Mouse (Mus musculus) embryonic facial prominence, embryonic 14.5 days (tissue): Measurements from ENCODE around the gene Nppa. TPM values are rescaled to one million over a fixed set of nuclear protein-coding genes. Genes with fewer than 3 reads are reported as not detected.

Experiments
- ATAC-seq: fragments of 200-750 bp; cut with Nextera tagmentation; 2 replicates; pipeline ENCODE4 v1.8.0; 2017; ENCODE audit warnings: low read depth, moderate number of reproducible peaks, moderate TSS enrichment
- DNase-seq: peaks from one replicate; pipeline ENCODE4 v3.0.0-alpha.2; 2015; ENCODE audit warnings: low spot score
- H3K27ac ChIP-seq: fragments of 300-500 bp; sonication (generic); replicated peaks from 2 replicates; pipeline ENCODE4 v1.5.1; 2014; ENCODE audit warnings: low read depth, mild to moderate bottlenecking, low read length, moderate library complexity
- H3K27me3 ChIP-seq: fragments of 300-500 bp; sonication (generic); replicated peaks from 2 replicates; pipeline ENCODE4 v1.6.1; 2014; ENCODE audit warnings: low read length; ENCODE audit not compliant: control insufficient read depth, insufficient read depth
- H3K36me3 ChIP-seq: fragments of 300-500 bp; sonication (generic); 2 replicates; pipeline ENCODE4 v1.6.1; 2014; ENCODE audit warnings: low read length, mixed read lengths; ENCODE audit not compliant: control insufficient read depth, insufficient read depth
- H3K4me1 ChIP-seq: fragments of 300-500 bp; sonication (generic); 2 replicates; pipeline ENCODE4 v1.6.1; 2014; ENCODE audit warnings: antibody characterized with exemption, low read length; ENCODE audit not compliant: control insufficient read depth, insufficient read depth
- H3K4me2 ChIP-seq: fragments of 300-500 bp; sonication (generic); 2 replicates; pipeline ENCODE4 v1.6.1; 2014; ENCODE audit warnings: low read depth, mild to moderate bottlenecking, low read length, moderate library complexity, mixed read lengths
- H3K4me3 ChIP-seq: fragments of 300-500 bp; sonication (generic); 2 replicates; pipeline ENCODE4 v1.5.1; 2014; ENCODE audit warnings: low read depth, mild to moderate bottlenecking, low read length
- H3K9ac ChIP-seq: fragments of 300-500 bp; sonication (generic); 2 replicates; pipeline ENCODE4 v1.6.1; 2014; ENCODE audit warnings: low read depth, mild to moderate bottlenecking, low read length, moderate library complexity, mixed read lengths
- H3K9me3 ChIP-seq: fragments of 300-500 bp; sonication (generic); 2 replicates; pipeline ENCODE4 v1.6.1; 2016; ENCODE audit warnings: low read length; ENCODE audit not compliant: control insufficient read depth
- WGBS: fragments of 180-500 bp; shearing (Covaris S2); extraction: QIAGEN DNeasy Blood & Tissue Kit; methylation state at CpG from one replicate; pipeline ENCODE4 v1.1.7; 2014; 5-methylcytosine and 5-hydroxymethylcytosine counted together
- polyA plus RNA-seq: library from polyadenylated mRNA; unstranded; fragments of >200 nt; fragmentation: Nextera tagmentation; extraction: Ambion mirVana; gene quantifications from 2 replicates; pipeline ENCODE4 v1.2.1, GENCODE M21; 2014

Gene Nppa
- polyA plus RNA-seq, 1 experiment from 2014 or later = not detected

DNA sequence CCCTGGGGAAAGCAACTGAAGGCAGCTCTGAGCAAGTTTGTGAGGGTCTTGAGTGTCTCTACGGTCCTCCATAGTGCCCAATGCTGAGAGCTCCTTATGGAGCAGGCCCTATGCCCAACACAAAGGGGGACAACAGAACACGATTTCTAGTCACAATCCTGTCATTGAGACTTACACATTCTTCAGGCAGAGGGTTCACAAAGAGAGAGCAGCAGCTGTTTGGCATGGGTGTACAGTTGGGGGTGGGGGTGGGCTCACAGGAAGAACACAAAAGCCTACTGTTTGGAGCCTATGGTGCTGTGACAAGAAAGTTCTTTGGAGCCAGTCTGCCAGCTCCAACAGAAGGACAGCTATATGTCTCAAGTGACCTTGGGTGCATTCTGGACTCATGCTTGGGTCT is 17.9 kb downstream of the Nppa start:
- Histone ChIP-seq H3K9me3 (no peaks in the 10 kb centered on the region), H3K4me3 (no peak overlapping the region), H3K4me2 (no peak overlapping the region), H3K9ac (no peak overlapping the region), H3K27ac (peak overlapping the region; percentile 53), H3K36me3 (peaks cover 96% of the 10 kb centered on the region), H3K27me3 (no peaks in the 10 kb centered on the region), H3K4me1 (no peaks in the 10 kb centered on the region)
- peak; percentile 62 for ATAC-seq
- 39% methylated on average over 2 of the region's 2 CpGs for WGBS
- peak; percentile 40 for DNase-seq

DNA sequence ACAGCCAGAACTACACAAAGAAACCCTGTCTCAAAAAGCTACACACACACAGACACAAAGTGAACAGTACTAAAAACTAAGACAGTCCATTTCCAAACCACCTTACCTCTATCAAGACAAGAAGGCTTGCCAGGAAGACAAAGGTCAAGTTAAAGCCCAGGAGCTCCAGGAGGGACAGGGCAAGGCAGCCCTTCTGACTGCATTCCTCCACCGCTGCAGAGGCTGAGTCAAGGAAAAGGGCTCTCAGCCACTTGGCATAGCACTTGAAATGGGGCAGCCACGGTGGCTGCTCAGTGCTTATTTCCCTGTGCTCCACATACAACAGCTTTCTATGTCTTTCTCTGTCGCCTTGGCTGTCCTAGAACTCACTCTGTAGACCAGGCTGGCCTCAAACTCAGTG is 23.5 kb downstream of the Nppa start:
- H3K36me3 ChIP-seq = peaks cover 88% of the 10 kb centered on the region
- no peak overlapping the region for H3K4me3 ChIP-seq
- ATAC-seq (no peak), DNase-seq (no peak)
- H3K9ac ChIP-seq = no peak overlapping the region
- no peaks in the 10 kb centered on the region for H3K27me3 ChIP-seq
- no peaks in the 10 kb centered on the region for H3K9me3 ChIP-seq
- WGBS = 90% methylated on average over 3 of the region's 3 CpGs
- H3K4me1 ChIP-seq = no peaks in the 10 kb centered on the region
- H3K27ac ChIP-seq = no peak overlapping the region
- H3K4me2 ChIP-seq = no peak overlapping the region

DNA sequence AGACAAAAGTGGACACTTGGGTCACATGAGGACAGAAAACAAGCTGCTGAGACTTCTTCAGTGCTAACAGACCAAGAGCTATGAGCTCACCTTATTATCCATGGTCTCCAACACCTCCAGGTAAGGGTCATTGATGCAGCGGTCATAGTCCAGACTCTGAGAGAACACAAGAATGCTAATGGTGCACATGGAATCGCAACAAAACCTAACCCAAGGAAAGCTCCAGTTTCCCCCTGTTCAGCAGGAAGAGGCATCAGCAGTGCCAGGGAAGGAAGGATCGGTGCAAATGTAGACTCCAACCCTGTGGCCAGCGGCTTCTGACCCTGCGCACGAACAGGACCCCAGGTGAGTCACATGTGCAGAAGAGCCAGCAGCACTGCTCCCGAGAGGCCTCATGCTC is 28.8 kb downstream of the Nppa start:
- no peak overlapping the region for H3K4me3 ChIP-seq
- no peaks in the 10 kb centered on the region for H3K4me1 ChIP-seq
- DNase-seq = no peak
- H3K36me3 ChIP-seq = peaks cover 55% of the 10 kb centered on the region
- no peaks in the 10 kb centered on the region for H3K9me3 ChIP-seq
- H3K9ac ChIP-seq = no peak overlapping the region
- no peak for ATAC-seq
- H3K27me3 ChIP-seq = no peaks in the 10 kb centered on the region
- no peak overlapping the region for H3K27ac ChIP-seq
- WGBS = 93% methylated on average over 7 of the region's 7 CpGs
- no peak overlapping the region for H3K4me2 ChIP-seq

DNA sequence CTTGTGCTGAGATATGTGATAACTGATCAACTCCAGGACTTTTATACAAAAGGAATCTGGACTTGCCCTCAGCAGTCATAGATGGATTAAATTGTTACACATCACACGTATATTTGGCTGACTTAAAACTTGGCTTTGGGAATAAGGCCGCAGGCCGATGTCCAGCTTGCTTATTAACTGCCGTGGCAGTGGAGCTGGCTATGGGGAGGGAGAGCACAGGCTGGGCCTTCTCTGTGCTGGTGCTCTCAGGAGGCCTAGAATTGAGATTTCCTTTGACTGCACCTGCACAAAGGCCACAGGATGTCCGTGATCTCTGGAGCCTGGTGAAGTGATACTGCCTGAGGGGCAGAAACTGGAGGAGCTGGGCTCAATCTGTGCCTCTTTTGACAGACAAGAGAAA is 30.0 kb downstream of the Nppa start:
- Histone ChIP-seq H3K4me1 (no peaks in the 10 kb centered on the region), H3K4me3 (no peak overlapping the region), H3K36me3 (peaks cover 51% of the 10 kb centered on the region), H3K9ac (no peak overlapping the region), H3K9me3 (no peaks in the 10 kb centered on the region), H3K4me2 (no peak overlapping the region), H3K27ac (no peak overlapping the region), H3K27me3 (no peaks in the 10 kb centered on the region)
- WGBS = 78% methylated on average over 5 of the region's 5 CpGs
- no peak for ATAC-seq
- no peak for DNase-seq

DNA sequence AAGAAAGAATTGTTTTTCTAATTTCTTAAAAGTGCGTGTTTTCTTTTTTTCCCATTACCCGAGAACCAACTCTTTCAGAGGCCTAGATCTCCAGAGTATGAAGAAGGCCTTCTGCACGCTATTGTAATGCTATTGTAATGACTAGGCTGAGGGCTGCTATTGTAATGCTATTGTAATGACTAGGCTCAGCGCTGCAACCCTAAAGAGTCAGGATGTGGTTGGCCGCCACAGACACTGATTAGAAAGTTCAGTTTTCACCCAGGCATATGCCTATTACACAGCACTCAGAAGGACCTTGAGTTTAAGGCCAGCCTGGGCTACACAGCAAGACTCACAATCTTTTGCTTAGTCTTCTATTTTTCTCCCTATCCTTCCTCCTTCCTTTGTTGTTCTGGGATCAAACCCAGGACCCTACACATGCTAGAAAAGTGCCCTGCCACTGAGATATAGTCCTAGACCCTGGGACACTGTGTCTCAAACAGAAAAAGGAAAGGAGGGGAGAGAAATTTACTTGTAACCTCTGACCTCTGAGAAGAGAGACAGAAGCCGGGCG is 33.4 kb downstream of the Nppa start:
- Histone ChIP-seq H3K36me3 (peaks cover 31% of the 10 kb centered on the region), H3K27ac (no peak overlapping the region), H3K9me3 (no peaks in the 10 kb centered on the region), H3K9ac (no peak overlapping the region), H3K27me3 (no peaks in the 10 kb centered on the region), H3K4me2 (no peak overlapping the region), H3K4me3 (no peak overlapping the region), H3K4me1 (peaks cover 6% of the 10 kb centered on the region)
- DNase-seq = no peak
- 84% methylated on average over 7 of the region's 7 CpGs for WGBS
- ATAC-seq = no peak

DNA sequence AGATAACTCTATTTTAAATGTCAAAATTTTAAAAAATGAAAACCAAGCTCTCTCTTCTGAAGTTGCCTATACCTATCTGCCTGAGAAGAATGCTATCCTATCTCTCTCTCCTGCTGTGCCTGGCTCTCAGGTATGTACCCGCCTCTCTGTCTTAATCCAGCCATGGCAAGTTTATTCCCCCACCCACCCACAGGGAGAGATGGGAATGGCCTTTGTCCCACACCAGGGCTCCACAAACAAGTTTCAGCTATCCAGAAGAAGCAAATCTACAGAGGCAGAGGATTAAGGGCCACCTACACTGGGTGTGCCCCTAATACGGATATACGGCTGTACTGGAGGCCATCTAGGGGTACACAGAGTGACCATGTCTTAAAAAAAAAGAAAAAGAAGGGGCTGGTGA is 34.9 kb downstream of the Nppa start:
- peaks cover 24% of the 10 kb centered on the region for H3K36me3 ChIP-seq
- no peaks in the 10 kb centered on the region for H3K27me3 ChIP-seq
- H3K4me2 ChIP-seq = no peak overlapping the region
- no peak overlapping the region for H3K4me3 ChIP-seq
- H3K4me1 ChIP-seq = peaks cover 19% of the 10 kb centered on the region
- H3K9me3 ChIP-seq = no peaks in the 10 kb centered on the region
- H3K27ac ChIP-seq = no peak overlapping the region
- DNase-seq = no peak
- H3K9ac ChIP-seq = no peak overlapping the region
- WGBS = 90% methylated on average over 3 of the region's 3 CpGs
- no peak for ATAC-seq

DNA sequence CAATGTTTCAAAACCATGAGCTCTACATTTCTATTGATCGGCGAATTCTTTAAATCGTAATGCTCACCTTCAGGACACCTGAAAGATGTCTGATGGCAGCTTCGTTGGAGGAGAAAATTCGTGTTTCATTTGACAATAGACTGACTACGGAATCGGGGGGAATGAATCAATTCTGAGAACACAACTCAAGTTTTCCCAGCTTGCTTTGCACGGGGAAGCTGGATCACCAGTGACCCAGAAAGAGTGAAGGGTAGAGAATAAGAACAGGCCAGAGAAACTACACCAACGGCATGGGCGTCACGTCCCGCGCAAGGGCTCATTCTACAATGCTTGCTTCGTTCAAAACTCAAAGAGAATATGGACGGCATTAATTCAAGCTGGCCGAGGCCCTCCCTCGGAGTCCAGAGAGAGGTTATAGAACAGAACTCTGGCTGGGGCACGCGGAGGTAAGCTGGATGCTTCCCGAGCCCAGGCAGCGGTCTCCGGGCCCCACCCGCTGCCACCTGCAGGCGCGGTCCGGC is 37.6 kb downstream of the Nppa start:
- H3K27ac ChIP-seq = peak overlapping the region; percentile 73
- no peak for DNase-seq
- no peaks in the 10 kb centered on the region for H3K27me3 ChIP-seq
- peaks cover 19% of the 10 kb centered on the region for H3K36me3 ChIP-seq
- no peaks in the 10 kb centered on the region for H3K9me3 ChIP-seq
- peak overlapping the region; percentile 87 for H3K4me3 ChIP-seq
- peak overlapping the region; percentile 95 for H3K4me2 ChIP-seq
- ATAC-seq = no peak
- WGBS = 7% methylated on average over 24 of the region's 26 CpGs
- H3K4me1 ChIP-seq = peaks cover 33% of the 10 kb centered on the region
- H3K9ac ChIP-seq = peak overlapping the region; percentile 80

DNA sequence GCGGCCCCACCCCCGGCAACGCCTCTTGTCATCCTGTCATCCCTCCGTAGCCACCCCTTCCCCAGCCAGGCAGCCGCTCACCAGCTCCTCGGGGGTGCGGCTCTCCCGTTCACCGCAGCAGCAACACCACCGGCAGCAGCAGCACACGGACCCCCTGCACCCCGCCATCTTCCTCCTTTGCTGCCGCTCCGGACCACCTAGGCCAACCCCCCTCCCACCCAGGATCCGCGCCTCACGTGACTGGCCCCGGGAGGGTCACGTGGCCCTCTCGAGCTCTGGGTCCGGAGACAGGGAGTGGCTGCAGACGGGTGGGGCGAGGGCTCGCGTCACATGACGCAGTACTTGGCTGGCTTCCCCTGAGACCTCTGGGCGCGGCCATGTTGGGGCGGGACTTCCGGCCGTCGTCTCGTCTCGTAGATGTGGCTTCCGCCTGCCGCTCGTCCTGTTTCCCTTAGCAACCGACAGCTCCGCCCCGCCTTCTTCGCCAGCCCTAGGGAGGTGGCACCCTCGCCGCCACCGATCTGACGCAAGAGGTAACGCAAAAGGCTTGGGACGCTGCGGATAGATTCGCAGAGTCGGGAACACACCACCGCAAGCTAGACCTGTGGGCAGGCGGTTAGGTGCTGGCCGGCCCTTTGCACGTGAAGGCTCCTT is 38.2 kb downstream of the Nppa start, which contains the start of the genes Clcn6 and Mthfr:
Clcn6 (minus strand) TSS at position 222 of the 654 bp plus-strand sequence.
Mthfr (plus strand) TSS at position 478 of the 654 bp plus-strand sequence.
- Histone ChIP-seq H3K27ac (peak within 1 kb of the TSS; percentile 83), H3K4me2 (peak within 1 kb of the TSS; percentile 95), H3K36me3 (peaks cover 21% of the 10 kb centered on the region), H3K4me3 (peak within 1 kb of the TSS; percentile 87), H3K9me3 (no peaks in the 10 kb centered on the region), H3K27me3 (no peaks in the 10 kb centered on the region), H3K9ac (peak within 1 kb of the TSS; percentile 80), H3K4me1 (peaks cover 33% of the 10 kb centered on the region)
- peak; percentile 99 for DNase-seq
- ATAC-seq = peak; percentile 91
- WGBS = 0% methylated on average over 40 of the region's 54 CpGs
